Mouse (Mus musculus) cerebral cortex, adult 2 months (tissue): ENCODE data around the gene Hcls1.

Experiments used
- WGBS: fragments of 180-500 bp; shearing (Covaris S2); methylation state at CpG from one replicate; pipeline ENCODE4 v1.1.7; 2018; 5-methylcytosine and 5-hydroxymethylcytosine counted together

The Hcls1 gene

DNA sequence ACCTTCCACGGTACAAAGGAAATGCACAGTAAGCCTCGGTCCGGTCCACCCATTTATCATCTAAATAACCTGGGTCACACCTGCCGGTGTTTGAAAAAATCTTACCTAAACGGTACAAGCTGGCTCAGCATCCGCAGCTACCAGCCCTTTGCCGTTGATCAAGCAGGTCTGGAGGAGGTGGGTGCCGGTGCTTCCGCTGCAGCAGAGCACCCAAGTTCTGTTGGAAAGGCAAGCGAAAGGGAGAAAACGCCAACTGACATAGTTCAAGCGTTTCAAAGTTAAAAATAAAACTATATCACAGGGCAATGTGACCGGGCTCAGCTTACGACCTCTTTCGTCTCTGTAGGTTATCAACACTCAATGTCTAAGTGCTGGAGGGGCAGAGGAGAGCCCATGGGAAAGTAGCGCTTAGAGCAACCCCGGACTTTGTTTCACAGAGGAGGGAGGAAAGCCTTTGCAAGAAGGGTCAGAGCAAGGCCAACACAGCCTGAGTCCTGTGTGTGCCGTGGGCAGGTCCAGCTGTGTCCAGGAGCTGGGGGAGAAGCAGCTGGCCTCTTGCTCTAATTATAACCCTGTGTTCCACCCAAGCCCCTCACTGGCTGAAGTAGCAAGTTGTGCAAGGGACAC, 55.3 kb downstream of the Hcls1 start, which contains the start of gene Fbxo40:
TSS of gene Fbxo40 (minus strand) at position 469 of the 627 bp plus-strand sequence.
- 78% methylated on average over 18 of the region's 18 CpGs for WGBS

GRCm38 (mm10) chr16:36997650-36998049, 62.9 kb downstream of the Hcls1 start:
- WGBS, result 64% methylated on average over 6 of the region's 6 CpGs

GRCm38 (mm10) chr16:36999366-36999972, 64.7 kb downstream of the Hcls1 start:
- 75% methylated on average over 9 of the region's 9 CpGs for WGBS

DNA sequence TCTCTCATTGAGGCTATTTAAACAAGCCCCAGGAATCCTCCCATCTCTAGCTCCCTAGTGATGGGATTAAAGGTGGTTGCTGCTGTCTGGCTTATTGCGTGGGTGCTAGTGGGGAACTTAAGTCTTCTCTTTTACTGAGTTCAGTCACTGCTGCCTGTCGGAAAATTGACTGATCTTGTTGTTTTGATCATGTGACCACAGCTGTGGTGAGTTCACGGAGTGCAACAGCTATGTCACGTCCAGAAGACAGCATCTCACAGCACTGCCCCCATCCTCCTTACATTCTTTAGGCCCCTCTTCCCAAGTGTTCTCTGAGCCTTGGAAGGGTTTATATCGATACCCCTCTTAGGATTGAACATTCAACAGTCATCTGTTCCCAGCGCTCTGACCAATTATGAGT, 74.5 kb downstream of the Hcls1 start:
- WGBS, result 80% methylated on average over 6 of the region's 6 CpGs

DNA sequence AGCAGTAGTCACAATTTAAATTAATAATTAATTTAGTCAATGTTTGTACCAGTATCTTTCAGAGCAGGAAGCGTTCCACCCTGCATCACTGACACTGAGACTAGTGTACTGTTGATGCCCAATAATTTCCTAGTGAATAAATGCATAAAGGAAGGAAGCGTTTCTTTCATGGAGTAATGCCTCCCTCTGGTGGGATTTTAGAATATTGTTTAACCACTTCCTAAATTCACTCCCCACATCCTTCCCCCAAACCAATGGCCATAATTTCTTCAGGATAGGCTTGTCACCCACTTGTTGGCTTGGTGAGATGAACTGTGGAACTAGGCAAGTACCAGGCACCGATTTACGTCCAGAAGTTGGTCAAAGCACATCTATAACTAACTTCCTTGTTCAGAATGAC, 75.6 kb downstream of the Hcls1 start:
- WGBS, result 34% methylated on average over 4 of the region's 4 CpGs

DNA sequence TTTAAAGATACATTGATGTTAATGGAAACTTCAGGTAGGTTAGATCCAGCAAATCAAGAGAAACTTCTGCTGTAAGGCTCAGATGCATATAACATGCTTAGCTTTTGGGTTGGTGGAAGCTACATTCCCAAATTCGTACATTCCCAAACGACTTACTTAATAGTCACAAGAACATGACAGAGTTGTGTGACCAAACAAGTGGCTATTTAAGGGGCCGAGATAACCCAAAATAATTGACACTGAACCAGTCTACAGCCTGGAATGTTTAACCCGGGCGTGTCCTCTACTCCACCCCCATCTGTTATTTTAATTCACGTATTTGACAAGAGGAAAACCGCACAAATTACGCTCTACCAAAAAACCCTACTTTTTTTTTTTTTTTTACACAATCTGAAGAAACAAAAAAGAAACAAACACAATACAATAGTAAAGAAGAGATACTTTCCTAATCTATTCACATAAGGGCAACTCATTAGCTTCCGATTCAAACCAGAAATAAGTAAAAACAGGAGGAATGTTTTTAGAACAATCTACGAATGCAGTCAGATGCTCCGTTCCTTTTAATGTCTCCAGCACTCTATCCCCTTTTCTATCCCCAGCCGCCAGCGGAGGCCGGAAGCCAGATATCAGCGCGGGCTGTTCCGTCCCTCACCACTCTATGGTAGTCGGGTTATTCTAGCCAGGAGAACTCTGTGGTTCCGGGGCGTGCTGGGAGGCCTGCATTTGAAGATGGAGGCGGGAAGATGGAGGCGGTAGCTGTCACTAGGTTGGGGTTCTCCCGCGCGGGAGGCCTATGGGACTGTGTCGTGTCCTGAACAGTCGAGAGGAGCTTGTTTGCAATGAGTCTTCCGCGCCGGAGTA, 76.5 kb downstream of the Hcls1 start, which contains the start of gene Polq:
TSS of gene Polq (plus strand) at position 726 of the 861 bp plus-strand sequence.
- WGBS, result under 1% methylated on average over 30 of the region's 30 CpGs

GRCm38 (mm10) chr16:37011922-37012289, 77.1 kb downstream of the Hcls1 start:
- WGBS, result under 1% methylated on average over 26 of the region's 26 CpGs

GRCm38 (mm10) chr16:37012336-37012735, 77.6 kb downstream of the Hcls1 start:
- 57% methylated on average over 5 of the region's 5 CpGs for WGBS
